Mouse (Mus musculus) lung, adult 2 months (tissue): Measurements from ENCODE around the gene Retreg3.

Experiments
- CTCF ChIP-seq: fragments of 200-500 bp; IDR thresholded peaks from 2 replicates; pipeline ENCODE4 v1.5.1; 2011; ENCODE audit warnings: mild to moderate bottlenecking, low read length, control low read depth; ENCODE audit not compliant: insufficient read depth
- POLR2A ChIP-seq: fragments of 200-500 bp; IDR thresholded peaks from 2 replicates; pipeline ENCODE4 v1.6.1; 2011; ENCODE audit warnings: low read depth, mild to moderate bottlenecking, control low read depth, low read length, borderline replicate concordance; ENCODE audit errors: extremely low read depth

DNA sequence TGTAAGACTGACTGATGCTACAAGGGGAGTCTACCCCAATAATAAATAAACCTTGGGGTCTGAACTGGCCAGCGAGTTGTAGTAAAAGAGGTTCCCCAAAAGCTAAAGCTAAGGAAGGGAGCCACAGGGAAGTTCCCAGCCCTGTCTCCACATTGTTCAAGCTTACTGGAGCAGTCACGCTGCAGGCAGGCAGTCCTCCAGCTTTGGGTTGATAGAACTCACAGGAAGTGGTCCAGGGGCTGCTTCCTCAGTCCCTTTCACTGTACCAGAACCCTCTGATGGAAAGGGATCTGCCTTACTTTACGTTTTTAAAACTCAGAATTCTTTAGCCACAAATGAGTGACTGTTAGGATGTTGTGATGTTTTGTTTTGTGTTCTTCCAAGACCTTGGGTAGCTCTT is 72.2 kb downstream of the Retreg3 start:
- TF ChIP-seq CTCF (no peak), POLR2A (no peak)
